Mouse (Mus musculus) adrenal gland, adult 18-20 months (tissue): ENCODE data around the gene Stag1. TPM values are rescaled to one million over a fixed set of nuclear protein-coding genes. Genes with fewer than 3 reads are reported as not detected.

Experiments used
- DNase-seq, 2 experiments: peaks; one replicate each; pipeline ENCODE4 v3.0.0; 2021 to 2022; ENCODE audit warnings: low spot score in 2 of 2
- total RNA-seq, 2 experiments: library from RNA; stranded (reverse); gene quantifications; 1 replicate in 1 of 2; 2 replicates in 1 of 2; pipeline ENCODE4 v1.2.3; 2021

Stag1 gene
- total RNA-seq, 2 experiments from 2014 or later = 31.4 to 33.8 TPM

DNA sequence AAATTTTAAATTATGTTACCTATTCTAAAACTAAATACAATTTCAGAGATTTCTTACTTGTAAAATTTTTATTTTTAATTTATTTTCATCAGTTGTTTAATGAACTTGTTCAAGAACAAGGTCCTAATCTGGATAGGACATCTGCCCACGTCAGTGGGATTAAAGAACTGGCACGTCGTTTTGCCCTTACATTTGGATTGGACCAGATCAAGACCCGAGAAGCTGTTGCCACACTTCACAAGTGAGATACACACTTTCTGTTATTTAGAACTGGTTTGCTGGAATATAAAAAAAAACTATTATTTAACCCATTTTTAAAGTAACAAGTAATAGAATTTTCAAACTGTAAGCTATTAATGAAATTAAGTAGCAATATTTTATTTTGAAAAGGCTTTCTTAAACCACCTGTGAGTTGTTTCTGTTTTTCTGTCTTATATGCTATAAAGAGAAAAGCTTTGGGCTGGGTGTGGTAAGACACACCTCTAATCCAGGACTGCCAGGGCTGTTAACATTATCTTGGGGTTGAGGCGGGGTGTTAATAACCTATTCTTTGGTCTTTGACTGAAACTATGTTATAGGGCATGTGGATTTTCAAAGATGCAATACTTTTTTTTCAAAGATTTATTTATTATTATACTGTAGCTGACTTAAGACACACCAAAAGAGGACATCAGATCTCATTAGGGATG is 347.2 kb downstream of the Stag1 start:
- no peak for DNase-seq

DNA sequence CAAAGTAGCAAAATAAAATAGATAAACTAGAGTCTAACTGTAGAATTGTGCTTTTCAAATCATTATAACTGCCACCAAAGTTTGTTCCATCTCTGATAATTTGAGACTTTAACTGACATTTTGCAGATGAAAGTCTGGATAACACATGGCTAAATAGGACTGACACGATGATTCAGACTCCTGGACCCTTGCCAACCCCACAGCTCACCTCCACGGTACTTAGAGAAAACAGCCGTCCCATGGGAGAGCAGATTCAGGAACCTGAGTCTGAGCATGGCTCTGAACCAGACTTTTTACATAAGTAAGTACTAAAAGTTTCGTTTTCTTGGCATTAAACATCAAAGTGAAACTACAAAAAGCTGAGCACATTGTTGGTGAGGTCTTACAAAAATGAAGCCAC is 353.9 kb downstream of the Stag1 start:
- DNase-seq = peak; percentile 55 to 70

DNA sequence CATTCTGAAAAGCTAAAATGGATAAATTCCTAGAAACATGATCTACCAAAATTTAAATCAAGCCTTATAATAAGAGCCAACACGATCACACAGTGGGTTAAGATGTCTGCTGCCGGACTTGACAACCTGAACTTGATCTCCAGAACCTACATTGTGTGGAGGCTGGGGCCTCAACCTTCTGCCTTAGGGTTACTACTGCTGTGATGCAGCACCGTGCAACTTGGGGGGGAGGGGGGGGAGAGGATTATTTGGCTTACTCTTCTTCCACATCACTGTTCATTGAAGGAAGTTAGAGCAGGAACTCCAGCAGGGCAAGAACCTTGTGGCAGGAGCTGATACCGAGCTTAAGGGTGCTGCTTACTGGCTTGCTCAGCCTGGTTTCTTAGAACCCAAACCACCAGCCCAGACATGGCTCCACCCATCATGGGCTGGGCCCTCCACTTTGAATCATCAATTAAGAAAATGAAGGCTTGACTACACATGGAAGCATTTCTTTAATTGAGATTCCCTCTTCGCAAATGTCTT is 365.4 kb downstream of the Stag1 start:
- DNase-seq = no peak

DNA sequence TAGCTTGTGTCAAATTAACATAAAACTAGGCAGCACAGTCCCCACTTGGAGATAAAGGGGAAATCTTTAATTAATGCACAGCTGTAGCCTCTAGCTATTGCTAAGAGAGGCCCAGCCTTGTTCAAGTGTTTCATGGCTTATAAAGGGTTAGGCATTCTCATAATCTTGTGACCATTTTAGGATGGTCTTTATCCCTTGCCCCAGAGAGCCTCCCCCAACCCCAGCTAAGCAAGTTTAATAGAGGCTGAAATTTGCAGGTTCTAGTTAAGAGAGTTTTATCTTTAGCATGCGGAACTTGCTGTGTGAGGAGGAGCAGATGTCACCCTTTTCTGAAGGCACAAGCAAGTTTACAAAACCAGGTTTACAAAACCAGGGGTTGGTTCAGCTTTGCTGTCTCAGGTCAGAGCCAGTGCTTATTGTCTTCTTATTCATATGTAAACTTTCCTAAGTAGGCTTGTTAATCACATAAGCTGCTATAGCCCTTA is 365.9 kb downstream of the Stag1 start:
- no peak for DNase-seq

DNA sequence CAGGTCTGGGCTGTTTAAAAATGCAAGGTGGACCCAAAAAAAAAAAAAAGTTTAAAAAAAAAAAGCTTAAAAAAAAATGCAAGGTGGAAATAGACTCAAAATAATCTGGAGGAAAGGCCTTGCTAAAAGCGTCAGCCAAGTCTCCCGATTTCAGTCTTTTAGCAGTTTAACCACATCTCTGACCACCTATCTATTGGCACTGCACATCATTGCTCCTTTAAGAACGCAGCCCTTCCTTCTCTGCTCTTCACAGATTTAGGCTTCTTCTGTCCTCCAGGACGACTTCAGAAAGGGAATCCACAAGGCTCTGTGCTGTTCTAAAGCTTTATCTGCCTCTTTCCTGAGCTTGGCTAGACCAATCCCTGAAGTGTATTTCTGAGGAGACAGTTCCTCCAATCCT is 366.5 kb downstream of the Stag1 start:
- no peak for DNase-seq

DNA sequence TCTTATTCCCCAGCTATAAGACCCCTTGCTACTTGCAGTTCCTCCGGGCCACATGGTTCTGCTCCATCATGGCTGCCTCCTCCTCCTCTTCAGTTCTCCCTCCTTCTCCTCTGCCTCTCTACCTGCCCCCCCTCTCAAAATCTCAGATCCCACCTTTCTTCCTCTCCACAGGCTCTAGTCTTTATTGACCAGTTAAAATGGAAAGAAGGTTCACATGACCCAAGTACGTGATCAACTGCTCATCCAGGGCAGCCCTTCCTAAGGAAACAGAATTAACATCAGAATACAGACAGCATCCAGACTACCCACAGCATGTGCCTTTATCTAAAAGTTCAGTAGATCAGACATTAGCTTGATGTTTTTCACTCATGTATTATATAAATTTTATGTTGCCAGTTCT is 371.9 kb downstream of the Stag1 start:
- DNase-seq = no peak

- no peak for DNase-seq
These were observed 381.1 kb downstream of the Stag1 start for GRCm38 (mm10) chr9:100978666-100979065.

- DNase-seq = no peak
These were observed 381.7 kb downstream of the Stag1 start for GRCm38 (mm10) chr9:100979260-100979659.

- DNase-seq = no peak
These were observed 385.2 kb downstream of the Stag1 start for GRCm38 (mm10) chr9:100982786-100983185.

DNA sequence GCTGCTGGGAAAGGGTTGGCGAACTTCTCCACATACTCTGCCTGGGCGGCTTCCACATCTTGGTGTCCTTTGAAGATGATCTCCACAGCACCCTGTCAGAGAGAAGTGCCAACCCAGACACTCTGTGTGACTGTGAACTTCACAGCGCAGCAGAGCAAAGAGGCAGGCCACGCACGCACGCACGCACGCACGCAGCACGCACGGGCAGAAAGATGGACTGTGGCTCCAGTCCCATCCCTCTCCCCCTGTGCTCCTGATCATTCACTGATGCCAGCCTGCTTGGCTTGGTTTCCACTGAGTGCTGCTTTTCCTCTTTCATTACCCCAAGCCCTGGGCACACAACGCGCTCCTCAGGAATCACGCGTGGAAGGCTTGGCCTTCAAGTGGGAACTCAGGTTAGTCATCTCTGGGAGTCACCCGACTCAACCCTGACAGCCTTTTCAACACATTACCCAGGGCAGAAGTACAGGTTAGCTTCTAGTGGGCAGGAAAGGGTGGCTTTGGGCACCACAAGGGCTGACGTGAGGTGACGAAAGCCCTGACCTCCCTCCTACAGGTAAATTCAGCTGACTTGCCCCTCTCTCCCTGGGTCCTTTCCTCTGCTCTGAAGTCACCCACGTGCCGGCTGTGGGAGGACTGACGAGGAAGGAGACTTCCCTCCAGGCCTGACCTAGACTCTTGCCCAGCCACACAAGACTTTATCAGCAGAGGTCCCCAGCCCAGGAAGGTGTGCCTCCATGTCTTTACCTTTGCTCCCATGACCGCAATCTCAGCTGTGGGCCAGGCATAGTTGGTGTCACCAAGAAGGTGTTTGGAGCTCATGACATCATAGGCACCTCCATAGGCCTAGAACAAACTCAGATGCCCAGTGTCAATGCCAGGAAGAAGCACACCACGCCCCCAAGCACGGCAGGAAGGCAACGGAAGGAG is 387.0 kb downstream of the Stag1 start:
- no peak for DNase-seq

- DNase-seq = no peak
These were observed 389.4 kb downstream of the Stag1 start for GRCm38 (mm10) chr9:100987006-100987405.

DNA sequence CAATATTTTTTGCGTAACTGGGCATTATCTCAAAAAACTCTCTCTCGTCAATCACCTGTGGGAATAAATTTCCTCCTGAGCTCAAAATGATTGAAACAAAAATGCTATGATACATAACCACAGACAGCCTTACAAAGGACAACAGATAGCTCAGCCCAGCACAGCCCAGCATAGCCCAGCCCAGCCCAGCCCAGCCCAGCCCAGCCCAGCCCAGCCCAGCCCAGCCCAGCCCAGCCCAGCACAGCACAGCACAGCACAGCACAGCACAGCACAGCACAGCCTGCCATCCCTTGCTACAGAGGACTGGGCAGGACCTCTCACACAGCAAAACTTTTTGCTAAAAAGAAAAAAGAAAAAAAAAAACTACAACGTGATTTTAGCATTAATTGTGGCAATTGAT is 390.3 kb downstream of the Stag1 start:
- DNase-seq = no peak

DNA sequence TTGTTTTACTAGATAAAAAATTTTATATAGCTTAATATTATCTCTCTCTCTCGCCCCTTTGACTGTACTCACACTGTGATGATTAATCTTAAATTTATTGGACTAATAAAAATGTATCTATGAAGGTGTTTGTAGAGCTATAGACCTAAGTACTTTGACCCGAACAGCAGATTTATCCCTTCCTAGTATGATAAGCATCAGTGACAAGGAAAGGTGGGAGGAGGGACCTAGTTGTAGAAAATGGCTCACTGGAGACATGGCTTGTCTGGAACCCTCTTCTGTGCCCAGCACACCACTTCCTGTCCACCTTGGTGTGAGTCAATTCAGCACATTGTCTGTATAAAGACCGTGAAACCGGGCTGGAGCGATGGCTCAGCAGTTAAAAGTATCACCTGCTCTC is 393.0 kb downstream of the Stag1 start:
- no peak for DNase-seq

DNA sequence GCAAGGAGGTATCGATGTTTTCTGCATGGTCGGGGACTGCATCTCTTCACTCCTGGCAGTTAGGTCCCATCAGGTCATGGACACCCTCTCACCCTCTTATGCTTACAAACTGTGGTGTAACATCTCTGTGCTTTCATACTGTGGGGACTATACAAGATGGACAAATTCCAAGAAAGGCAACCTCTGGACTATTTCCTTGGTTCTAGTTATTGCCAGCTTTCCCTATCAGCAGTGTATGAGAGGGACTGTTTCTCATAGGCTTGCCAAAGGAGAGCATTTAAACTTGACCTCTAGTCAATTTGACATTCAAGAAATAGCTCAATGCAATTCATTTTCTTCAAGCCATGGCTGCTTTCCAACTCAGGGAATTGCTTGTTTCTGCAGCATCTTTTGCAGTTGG is 393.7 kb downstream of the Stag1 start:
- DNase-seq = no peak

- DNase-seq = no peak
These were observed 394.6 kb downstream of the Stag1 start for GRCm38 (mm10) chr9:100992191-100992590.

DNA sequence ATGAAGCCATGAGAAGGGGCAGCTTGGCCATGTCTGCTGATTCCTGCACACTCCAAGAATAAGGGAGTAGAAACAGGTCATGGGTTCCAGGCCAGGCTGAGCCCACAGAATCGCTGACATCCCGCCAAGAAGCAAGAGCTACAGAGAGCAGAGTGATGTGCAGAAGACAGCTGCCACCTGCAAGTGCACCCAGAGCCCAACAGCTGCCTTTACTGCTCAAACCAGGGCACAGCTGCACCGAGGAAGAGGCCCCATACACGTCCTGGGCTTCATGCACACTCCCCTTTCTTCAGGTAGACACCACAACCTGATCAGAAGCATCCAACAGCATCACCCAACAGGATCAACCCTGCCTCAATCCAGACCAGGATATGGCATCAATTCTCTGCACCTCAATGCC is 396.3 kb downstream of the Stag1 start:
- DNase-seq = no peak

DNA sequence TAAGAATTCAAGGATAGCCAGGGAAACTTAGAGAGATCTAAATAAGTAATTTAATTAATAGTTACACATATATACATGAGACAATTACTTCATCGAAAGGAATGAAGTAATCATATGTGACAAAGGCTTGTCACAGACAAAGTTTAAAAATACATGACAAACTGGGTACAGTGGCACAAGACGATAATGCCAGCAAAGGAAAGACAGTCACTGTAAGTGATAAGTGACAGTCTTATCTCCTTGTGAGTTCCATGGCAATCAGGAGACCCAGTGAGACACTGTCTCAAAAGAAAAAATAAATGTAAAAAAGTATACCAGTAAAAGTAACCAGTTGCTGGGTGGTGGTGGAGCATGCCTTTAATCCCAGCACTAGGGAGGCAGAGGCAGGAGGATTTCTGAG is 399.5 kb downstream of the Stag1 start:
- DNase-seq = no peak

- DNase-seq = no peak
These were observed 404.5 kb downstream of the Stag1 start for GRCm38 (mm10) chr9:101002053-101002452.

DNA sequence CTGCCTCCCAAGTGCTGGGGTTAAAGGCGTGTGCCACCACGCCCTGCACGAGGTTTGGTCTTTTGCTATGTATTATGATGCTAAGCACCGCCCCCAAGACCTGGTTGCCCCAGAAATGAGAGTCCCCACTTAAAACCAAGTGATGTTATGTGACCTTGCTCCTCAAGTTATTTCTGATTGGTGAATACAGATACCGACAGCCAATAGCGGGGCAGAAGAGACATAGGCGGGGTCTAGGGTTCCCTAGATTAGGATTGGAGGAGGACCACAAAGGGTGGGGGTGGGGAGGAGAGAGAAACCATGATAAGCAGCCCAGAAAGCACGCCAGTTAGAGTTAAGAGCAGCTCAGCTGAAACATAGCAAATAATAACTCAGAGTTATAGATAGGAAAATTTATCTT is 405.2 kb downstream of the Stag1 start:
- no peak for DNase-seq

GRCm38 (mm10) chr9:101003302-101003701 is 405.7 kb downstream of the Stag1 start:
- DNase-seq = no peak

GRCm38 (mm10) chr9:101005866-101006265 is 408.3 kb downstream of the Stag1 start:
- DNase-seq = no peak
